Mouse (Mus musculus) left cerebral cortex, postnatal 10 days (tissue): Measurements from ENCODE around the gene Nr5a1. TPM values are rescaled to one million over a fixed set of nuclear protein-coding genes. Genes with fewer than 3 reads are reported as not detected.

Experiments
- DNase-seq, 2 experiments: peaks; one replicate each; pipeline ENCODE4 v3.0.0; 2021 to 2022; ENCODE audit warnings: low spot score in 2 of 2, mixed read lengths in 1 of 2; ENCODE audit errors: extremely low spot score in 1 of 2
- intact Hi-C: fragments of 180-260 bp; cut with DNase I; formaldehyde crosslinking; loops from one replicate; pipeline ENCODE4 v1.15.1; 2025
- total RNA-seq, 2 experiments: library from RNA; stranded (reverse); gene quantifications; 2 replicates each; pipeline ENCODE4 v1.2.3; 2021

Gene Nr5a1
- total RNA-seq, 2 experiments from 2014 or later = not detected

DNA sequence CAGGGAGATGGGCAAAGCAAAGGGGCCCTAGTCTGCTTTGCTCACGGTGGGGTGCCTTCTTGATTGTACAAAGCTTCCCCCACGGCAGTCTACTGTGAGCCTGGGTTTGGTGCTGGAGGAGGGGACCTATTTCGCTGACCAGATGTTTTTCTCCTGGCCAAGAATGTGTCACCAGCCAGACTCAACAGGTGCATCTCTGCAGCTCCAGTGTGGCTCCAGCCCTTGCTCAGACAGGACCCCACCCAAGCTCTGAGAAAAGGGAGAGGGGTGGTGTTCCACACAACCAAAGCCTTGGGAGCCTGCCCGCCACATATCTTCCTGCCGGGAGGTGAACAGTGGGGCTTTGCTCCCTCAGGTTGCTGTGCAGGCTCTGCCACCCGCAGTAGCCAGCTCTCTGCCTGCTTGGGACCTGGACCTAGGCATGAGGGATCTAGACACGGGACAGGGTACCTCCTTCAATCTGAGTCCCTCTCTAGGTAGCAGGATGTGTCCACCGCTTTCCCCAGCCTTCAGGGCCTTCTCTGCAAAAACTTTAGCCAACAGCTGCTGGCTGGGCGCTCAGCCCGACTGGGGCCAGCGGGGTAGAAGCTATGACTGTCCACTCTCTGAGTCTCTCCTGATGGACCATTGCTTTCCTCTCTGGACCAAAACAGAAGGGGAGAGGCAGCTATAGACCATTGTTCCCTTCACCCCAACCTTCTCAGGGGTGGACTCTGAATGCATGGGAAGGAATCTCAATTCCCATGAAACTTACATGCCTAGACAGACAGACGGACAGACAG is 5.2 kb downstream of the Nr5a1 start:
- DNase-seq = no peak
- intact Hi-C loops = no loop called here

- intact Hi-C loops = no loop called here
- DNase-seq = peak in 1 of 2 experiments; percentile 57
Measured at GRCm38 (mm10) chr2:38706661-38707060, 7.7 kb downstream of the Nr5a1 start.

DNA sequence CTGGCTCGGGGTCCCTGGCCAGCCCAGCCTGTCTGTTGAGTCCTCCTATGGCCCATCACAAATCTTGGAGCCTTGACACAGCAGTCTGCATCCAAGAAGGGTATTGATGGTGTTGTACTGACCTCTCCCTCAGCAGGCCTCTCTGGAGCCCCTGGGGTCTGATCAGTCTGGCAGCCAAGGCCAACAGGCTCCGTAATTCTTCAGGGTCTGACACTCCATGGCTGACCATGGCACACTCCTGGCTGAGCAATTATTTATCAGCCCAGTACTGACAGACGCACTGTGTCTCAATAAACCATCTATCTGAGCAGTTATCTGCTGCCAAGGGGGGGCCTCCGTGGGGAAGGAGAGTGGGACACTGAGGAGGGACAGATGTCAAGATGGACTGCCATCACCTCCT is 9.3 kb downstream of the Nr5a1 start:
- intact Hi-C loops = no loop called here
- DNase-seq = no peak

GRCm38 (mm10) chr2:38704336-38704735 is 10.0 kb downstream of the Nr5a1 start:
- intact Hi-C loops = no loop called here
- no peak for DNase-seq

GRCm38 (mm10) chr2:38700177-38700576 is 14.2 kb downstream of the Nr5a1 start:
- DNase-seq = no peak
- intact Hi-C loops = no loop called here

DNA sequence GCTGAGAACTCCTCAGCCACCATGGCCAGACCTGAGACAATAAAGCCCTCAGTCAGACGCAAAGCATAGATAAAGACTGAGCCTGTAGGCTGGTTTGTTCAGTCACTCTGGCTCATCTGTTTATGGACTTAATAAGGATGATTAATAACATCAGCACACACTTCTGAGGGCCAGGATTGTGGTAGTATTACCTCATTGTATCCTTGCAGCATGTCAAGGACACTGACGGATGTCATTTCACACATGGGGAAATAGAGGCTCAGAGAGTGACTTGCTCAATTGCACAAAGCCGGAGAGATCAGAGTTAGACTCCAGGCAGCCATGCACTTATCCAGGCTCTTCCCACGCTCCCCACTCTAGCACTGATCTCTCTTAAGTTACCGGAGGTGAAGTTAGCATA is 15.7 kb downstream of the Nr5a1 start:
- intact Hi-C loops = no loop called here
- no peak for DNase-seq

DNA sequence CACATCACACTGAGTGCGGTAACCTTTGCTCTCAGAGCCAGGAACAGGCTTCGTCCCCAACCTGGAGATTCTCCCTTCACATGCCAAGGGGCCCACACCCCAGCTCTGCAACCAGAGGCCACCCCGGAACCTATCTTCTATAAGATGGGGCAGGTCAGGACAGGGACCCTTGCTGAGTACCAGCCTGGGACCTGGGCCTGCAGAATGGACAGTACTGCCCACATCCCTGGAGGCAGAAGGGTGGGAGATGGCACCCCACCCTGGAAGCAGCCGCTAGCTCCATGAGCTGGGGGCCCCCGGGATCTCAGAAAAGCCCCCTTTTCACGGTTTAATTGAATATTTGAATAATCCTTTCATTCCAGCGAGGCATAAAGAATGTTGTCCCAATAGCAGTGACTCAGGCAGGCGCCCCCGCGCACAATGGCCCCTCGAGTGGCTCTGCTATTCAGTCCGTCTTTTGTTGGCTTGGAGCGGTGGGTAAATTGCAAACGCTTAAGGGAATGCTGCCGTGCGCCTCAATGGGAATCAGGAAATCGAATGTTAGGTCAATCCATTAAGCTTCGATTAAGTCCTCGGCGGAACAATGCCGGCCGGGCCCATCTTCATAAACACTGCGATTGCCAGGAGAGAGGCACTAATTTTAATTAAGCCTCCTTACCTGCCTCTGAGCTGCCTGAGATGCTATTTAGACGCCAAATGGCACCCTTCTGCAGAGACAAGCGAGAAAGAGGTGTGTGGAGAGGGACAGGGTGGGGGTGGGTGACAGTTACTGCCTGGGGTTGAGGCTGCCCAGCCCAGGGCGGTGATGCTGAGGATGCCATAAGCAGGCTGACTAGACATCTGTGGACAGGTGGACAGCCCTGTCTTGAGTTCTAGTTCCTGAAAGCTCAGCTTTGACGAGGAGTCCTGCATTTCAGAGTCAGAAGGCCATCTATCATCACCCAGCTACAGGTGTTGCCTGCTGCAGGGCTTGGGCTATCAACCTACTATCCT is 16.9 kb downstream of the Nr5a1 start:
- intact Hi-C loops = no loop called here
- no peak for DNase-seq

DNA sequence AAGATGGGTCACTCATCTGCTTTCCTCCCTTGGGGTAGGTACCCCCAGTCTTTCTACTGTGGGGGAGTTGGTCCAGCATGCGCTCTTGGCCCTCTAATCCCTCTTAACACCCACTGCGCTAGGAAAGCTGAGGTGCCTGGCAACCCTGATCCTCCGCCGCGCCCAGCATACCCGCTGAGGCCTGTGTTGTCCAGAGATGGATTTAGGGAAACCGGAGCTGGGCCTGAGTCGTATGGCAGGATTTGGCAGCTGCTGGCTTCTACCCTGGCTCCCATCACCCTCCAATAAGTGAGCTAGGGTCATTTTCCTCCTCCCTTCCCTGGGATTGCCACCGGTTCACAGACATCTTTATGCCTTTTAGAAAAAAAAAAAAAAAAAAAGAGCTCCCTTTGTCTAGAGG is 18.6 kb downstream of the Nr5a1 start:
- intact Hi-C loops = no loop called here
- DNase-seq = no peak

DNA sequence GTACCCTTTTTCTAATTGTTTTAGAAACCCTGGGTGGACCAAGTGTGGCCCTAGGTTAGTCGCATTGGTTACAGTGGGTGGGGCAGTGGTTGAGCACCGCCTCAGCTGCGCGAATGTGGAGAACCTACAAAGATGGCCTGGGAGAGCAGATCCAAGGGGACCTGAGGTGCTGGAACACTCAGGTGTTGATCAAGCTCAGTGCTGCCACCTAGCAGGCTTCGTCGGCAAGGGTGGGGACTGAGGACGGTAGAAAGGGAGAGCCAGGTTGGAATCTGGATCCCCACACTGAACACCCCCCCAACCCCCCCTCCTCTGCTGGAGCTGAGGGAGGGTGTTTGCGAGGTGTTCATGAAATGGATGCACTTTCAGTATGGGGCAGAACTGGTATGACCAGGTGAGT is 22.8 kb downstream of the Nr5a1 start:
- intact Hi-C loops = no loop called here
- peak in 1 of 2 experiments; percentile 57 for DNase-seq

- intact Hi-C loops = no loop called here
- no peak for DNase-seq
Measured at GRCm38 (mm10) chr2:38689881-38690280, 24.5 kb downstream of the Nr5a1 start.

DNA sequence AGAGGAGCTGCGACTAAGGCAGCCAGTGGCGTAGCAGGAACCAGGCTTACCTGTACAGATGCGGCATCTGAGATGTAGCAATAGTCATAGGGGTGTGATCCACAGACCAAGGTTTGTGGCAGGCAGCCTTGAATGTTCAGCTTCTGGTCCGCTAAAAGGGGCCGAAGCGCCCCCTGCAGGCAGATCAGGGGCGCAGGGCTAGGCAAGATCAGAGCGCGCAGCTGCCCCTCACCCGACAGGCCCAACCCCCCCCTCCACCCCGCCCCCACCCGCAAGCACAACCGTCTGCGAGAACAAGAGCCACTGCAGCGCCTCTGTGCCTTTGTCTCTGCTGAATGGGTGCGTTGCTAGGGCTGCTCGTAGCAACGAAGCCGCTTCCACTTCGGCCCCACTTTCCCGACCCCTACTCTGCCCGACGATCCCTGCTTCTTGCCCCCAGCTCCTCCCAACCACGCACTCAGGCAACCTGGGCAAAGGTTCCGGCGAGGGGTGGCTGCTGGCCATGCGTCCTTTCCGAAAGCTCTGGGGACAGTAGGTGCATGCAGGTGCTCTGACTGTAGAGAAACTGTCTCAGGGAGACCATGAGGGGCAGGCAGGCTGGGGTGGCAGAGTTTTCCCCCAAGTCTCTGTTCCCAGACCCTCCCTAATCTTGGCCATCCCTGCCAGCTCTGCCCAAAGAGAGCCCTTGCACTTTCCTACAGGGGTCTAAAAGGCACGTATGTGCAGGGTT is 25.4 kb downstream of the Nr5a1 start:
- DNase-seq = peak in 1 of 2 experiments; percentile 68
- intact Hi-C loops = no loop called here

DNA sequence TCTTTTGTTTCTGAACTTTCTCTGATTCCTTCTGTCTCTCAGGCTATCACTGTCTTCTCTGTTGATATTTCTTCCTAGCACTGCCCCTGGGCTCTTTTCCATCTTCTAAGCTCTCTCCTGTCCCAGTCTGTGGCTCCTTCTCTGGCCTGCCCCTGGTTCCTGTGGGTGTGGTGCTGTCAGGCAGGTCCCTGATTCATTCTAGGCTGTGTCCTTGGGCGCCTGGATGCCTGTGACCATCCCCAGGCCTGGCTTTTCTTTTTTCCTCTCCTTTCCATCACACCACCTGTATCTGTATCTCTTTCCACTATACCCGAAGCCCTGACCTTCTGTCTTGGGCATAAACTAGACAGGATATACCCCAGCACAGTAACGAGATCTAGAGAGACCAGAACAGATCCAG is 28.6 kb downstream of the Nr5a1 start:
- DNase-seq = no peak
- intact Hi-C loops = no loop called here

- intact Hi-C loops = no loop called here
- no peak for DNase-seq
Measured at GRCm38 (mm10) chr2:38683083-38683482, 31.3 kb downstream of the Nr5a1 start.

DNA sequence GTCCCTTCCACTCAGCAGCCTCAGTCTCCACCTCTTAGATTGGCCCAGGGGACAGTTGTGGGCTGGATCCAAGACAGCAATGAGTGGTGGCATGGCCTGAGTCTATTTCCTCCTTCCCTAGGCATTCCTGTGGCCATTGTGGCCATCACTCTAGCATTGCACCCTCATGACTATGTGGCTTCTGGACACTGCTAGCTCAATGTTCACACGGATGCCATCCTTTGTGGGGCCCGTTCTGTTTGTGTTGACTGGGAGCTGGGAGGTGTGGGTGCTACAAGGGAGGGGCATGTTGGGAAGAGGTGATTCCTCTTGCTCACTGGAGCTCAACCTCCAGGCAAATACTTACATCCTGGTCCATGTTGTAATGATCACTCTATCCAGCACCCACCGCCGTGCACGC is 32.1 kb downstream of the Nr5a1 start:
- DNase-seq = no peak
- intact Hi-C loops = no loop called here

- intact Hi-C loops = no loop called here
- DNase-seq = no peak
Measured at GRCm38 (mm10) chr2:38678947-38679346, 35.4 kb downstream of the Nr5a1 start.

DNA sequence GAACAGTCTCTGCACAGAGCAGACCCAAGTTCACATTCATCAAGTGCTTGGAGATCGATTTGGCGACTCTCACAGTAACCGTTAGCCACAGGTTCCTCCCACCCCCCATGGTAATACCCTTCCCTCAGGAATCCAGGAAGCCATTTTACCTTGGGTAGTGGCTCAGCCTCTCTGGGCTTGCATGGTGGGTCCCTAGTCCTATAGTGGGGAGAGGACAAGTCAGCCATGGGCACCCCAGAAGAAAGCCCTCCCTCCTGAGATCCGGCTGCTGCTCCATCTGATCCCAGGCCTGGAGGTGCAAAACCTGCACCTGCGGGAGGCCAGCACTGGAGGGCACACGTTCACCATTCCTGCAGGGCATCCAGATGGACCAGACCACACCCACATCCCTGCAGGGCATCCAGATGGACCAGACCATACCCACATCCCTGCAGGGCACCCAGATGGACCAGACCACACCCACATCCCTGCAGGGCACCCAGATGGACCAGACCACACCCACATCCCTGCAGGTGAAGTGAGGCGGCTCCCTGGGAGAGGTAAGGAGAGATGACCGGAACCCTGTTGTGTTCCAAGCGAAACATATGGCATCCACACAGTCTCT is 38.9 kb downstream of the Nr5a1 start:
- intact Hi-C loops = no loop called here
- DNase-seq = no peak

DNA sequence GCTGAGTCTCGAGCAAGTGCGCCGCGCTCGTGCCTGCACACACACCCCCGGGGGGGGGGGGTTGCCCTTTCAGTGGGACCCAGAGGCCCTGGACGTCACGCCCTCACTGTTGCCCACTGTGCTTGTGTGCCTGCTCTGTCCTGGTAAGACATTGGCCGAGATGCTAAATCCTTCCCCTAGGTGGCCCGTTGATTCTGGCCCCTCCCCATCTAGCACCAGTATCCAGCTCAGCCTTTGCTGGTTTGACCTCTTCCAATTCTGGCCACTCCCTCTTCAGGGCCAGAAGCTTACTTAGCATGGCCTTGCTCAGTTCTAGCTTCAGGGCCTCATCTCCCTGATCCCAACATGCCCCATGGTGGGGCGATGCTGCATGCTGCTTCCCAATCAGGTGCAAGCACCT is 41.8 kb downstream of the Nr5a1 start:
- DNase-seq = no peak
- intact Hi-C loops = no loop called here

- intact Hi-C loops = no loop called here
Measured at GRCm38 (mm10) chr2:38668802-38669580, 45.4 kb downstream of the Nr5a1 start.

More at GRCm38 (mm10) chr2:38668802-38669580, 45.4 kb downstream of the Nr5a1 start:
- DNase-seq = no peak
